Mouse (Mus musculus): ENCODE results near the gene Lgr4. TPM values are rescaled to one million over a fixed set of nuclear protein-coding genes. Genes with fewer than 3 reads are reported as not detected.

Lgr4 gene
- polyA plus RNA-seq, 1 experiment from 2014 or later = 19.7 TPM

DNA sequence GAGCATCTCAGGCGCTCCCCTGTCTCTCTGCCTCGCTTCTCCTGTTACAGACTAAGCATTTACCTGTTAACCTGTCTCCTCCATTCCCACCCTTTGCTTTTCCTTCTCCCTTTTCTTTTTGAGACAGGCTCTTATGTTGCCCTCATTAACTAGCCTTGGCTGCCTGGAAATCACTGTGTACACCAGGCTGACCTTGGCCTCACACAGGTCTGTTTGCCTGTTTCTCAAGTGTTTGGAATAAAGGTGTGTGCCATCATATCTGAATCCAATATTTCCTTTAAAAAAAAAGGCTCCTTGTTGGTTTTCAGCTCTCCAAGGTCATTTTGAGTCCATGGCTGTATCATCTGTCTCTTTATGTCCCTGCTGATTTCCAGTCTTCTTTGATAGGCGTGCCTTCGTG, 9.5 kb downstream of the Lgr4 start:
- Histone ChIP-seq H3K9ac (ENCODE audit: low read length) (no peak overlapping the region), H3K27me3 (ENCODE audit: control insufficient read depth, insufficient read depth, low read length) (no peaks in the 10 kb centered on the region), H3K9me3 (ENCODE audit: control insufficient read depth, low read length) (no peaks in the 10 kb centered on the region), H3K4me3 (ENCODE audit: low read depth, low read length) (no peak overlapping the region), H3K4me2 (ENCODE audit: low read depth) (no peak overlapping the region), H3K36me3 (ENCODE audit: control insufficient read depth, insufficient read depth, low read length) (peaks cover 3% of the 10 kb centered on the region; the same call in 1 of the 2 replicates), H3K4me1 (ENCODE audit: control insufficient read depth, insufficient read depth, low read length) (peaks cover 12% of the 10 kb centered on the region), H3K27ac (ENCODE audit: low read depth, low read length) (no peak overlapping the region)
- WGBS = 93% methylated on average over 4 of the region's 4 CpGs
- DNase-seq (ENCODE audit: low spot score) (no peak), ATAC-seq (ENCODE audit: insufficient read depth, low FRiP score, low TSS enrichment) (no peak)

DNA sequence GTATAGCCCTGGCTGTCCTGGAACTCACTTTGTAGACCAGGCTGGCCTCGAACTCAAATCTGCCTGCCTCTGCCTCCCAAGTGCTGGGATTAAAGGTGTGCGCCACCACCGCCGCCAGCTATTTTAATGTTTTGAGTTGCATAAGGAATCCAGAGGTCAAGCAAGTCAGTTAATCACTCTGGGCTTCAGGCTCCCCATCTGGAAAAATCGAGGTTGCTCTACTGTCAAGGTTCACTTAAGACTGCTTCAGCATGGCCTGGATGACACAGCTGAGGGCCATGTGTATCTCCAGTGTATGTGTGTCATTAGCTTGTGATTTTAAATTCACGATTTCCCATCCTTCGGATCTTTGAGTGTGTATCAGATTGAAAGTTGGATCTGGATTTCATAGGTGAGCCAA, 10.0 kb downstream of the Lgr4 start:
- DNase-seq (ENCODE audit: low spot score) (no peak), ATAC-seq (ENCODE audit: insufficient read depth, low FRiP score, low TSS enrichment) (no peak)
- peaks cover 17% of the 10 kb centered on the region for H3K4me1 ChIP-seq (ENCODE audit: control insufficient read depth, insufficient read depth, low read length)
- H3K27me3 ChIP-seq (ENCODE audit: control insufficient read depth, insufficient read depth, low read length) = no peaks in the 10 kb centered on the region
- no peak overlapping the region for H3K9ac ChIP-seq (ENCODE audit: low read length)
- H3K9me3 ChIP-seq (ENCODE audit: control insufficient read depth, low read length) = no peaks in the 10 kb centered on the region
- no peak overlapping the region for H3K27ac ChIP-seq (ENCODE audit: low read depth, low read length)
- no peak overlapping the region for H3K4me2 ChIP-seq (ENCODE audit: low read depth)
- H3K36me3 ChIP-seq (ENCODE audit: control insufficient read depth, insufficient read depth, low read length) = peaks cover 3% of the 10 kb centered on the region; the same call in 1 of the 2 replicates
- 63% methylated on average over 7 of the region's 7 CpGs for WGBS
- H3K4me3 ChIP-seq (ENCODE audit: low read depth, low read length) = no peak overlapping the region

DNA sequence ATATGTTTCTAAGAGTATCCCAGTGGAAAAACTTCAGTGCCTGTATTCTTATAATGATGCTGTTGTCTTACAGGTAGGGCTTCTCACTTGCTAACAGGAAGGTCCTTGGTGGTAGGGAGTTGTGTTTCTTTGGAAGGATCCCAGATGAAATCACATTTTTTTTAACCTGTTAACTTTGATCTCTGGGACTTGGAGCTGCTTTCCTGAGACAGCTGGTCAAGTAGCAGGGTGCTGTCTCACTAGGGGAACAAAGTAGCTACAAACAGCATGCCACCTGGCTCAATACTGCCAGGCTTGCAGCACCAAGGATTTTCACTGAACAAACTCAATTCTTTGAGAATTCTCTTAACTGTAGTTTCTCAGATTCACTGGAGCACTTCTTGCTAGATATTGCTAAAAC, 10.4 kb downstream of the Lgr4 start:
- Histone ChIP-seq H3K4me1 (ENCODE audit: control insufficient read depth, insufficient read depth, low read length) (peaks cover 21% of the 10 kb centered on the region), H3K36me3 (ENCODE audit: control insufficient read depth, insufficient read depth, low read length) (peaks cover 3% of the 10 kb centered on the region; the same call in 1 of the 2 replicates), H3K9me3 (ENCODE audit: control insufficient read depth, low read length) (no peaks in the 10 kb centered on the region), H3K27me3 (ENCODE audit: control insufficient read depth, insufficient read depth, low read length) (no peaks in the 10 kb centered on the region), H3K4me3 (ENCODE audit: low read depth, low read length) (no peak overlapping the region), H3K9ac (ENCODE audit: low read length) (no peak overlapping the region), H3K27ac (ENCODE audit: low read depth, low read length) (no peak overlapping the region), H3K4me2 (ENCODE audit: low read depth) (no peak overlapping the region)
- no peak for DNase-seq (ENCODE audit: low spot score)
- ATAC-seq (ENCODE audit: insufficient read depth, low FRiP score, low TSS enrichment) = no peak

DNA sequence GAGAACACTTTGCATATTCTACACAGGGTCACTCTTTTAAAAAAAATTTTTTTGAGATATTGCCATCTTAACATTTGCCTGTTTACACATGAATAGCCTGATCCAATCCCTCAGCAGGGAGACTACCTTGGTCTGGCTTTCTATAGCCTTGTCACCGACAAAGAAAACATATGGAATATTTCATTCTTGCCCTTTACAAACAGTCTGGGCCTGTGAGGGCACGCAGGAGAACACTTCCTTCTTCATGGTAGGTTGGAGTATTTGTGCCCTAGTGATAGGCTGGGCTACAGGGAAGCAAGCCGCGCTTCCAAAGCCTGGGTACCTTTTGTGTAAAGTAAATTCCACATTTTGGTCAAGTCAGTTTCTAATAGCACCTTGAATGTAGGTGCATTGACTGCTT, 11.3 kb downstream of the Lgr4 start:
- no peak overlapping the region for H3K9ac ChIP-seq (ENCODE audit: low read length)
- no peak overlapping the region for H3K27ac ChIP-seq (ENCODE audit: low read depth, low read length)
- ATAC-seq (ENCODE audit: insufficient read depth, low FRiP score, low TSS enrichment) = no peak
- peaks cover 27% of the 10 kb centered on the region for H3K4me1 ChIP-seq (ENCODE audit: control insufficient read depth, insufficient read depth, low read length)
- WGBS = 65% methylated on average over 4 of the region's 4 CpGs
- H3K27me3 ChIP-seq (ENCODE audit: control insufficient read depth, insufficient read depth, low read length) = no peaks in the 10 kb centered on the region
- no peak overlapping the region for H3K4me3 ChIP-seq (ENCODE audit: low read depth, low read length)
- DNase-seq (ENCODE audit: low spot score) = no peak
- H3K9me3 ChIP-seq (ENCODE audit: control insufficient read depth, low read length) = no peaks in the 10 kb centered on the region
- peaks cover 3% of the 10 kb centered on the region; the same call in 1 of the 2 replicates for H3K36me3 ChIP-seq (ENCODE audit: control insufficient read depth, insufficient read depth, low read length)
- no peak overlapping the region for H3K4me2 ChIP-seq (ENCODE audit: low read depth)

DNA sequence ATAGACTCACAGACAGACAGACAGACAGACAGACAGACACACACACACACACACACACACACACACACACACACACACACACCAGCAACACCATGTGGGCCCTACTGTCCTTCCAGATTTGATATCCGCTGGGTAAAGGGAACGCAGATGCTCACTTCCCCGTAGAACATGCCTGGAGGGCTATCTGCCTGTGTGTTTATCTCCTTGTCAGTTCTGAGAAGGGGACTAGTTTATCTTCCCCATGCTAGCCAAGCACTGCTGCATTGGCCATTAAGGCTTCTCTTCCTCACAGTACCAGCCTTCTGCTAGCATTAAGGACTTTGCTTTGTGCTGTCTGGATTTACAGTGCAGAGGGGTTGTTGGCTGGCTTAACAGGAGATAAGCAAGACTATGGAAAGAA, 11.8 kb downstream of the Lgr4 start:
- no peaks in the 10 kb centered on the region for H3K9me3 ChIP-seq (ENCODE audit: control insufficient read depth, low read length)
- H3K4me2 ChIP-seq (ENCODE audit: low read depth) = no peak overlapping the region
- ATAC-seq (ENCODE audit: insufficient read depth, low FRiP score, low TSS enrichment) = 0 out of 2 replicates have a peak, but pooled peaks have one; percentile 20
- 72% methylated on average over 3 of the region's 3 CpGs for WGBS
- DNase-seq (ENCODE audit: low spot score) = peak; percentile 23
- H3K4me3 ChIP-seq (ENCODE audit: low read depth, low read length) = no peak overlapping the region
- peaks cover 25% of the 10 kb centered on the region for H3K4me1 ChIP-seq (ENCODE audit: control insufficient read depth, insufficient read depth, low read length)
- H3K9ac ChIP-seq (ENCODE audit: low read length) = no peak overlapping the region
- peaks cover 3% of the 10 kb centered on the region; the same call in 1 of the 2 replicates for H3K36me3 ChIP-seq (ENCODE audit: control insufficient read depth, insufficient read depth, low read length)
- no peak overlapping the region for H3K27ac ChIP-seq (ENCODE audit: low read depth, low read length)
- no peaks in the 10 kb centered on the region for H3K27me3 ChIP-seq (ENCODE audit: control insufficient read depth, insufficient read depth, low read length)

DNA sequence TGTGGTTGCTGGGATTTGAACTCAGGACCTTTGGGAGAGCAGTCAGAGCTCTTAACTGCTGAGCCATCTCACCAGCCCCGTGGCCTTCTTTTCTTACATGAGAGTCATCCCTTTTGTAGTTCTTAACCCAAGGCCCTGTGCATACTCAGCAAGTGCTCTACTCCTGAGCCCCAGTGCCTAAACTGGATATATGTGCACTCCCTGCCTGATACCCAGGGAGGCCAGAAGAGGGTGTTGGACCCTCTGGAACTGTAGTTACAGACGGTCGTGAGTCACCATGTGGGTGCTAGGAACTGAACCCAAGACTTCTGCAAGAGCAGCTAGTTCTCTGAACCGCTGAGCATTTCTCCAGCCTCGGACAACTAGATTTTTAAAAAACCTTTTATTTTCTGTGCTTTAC, 12.9 kb downstream of the Lgr4 start:
- ATAC-seq (ENCODE audit: insufficient read depth, low FRiP score, low TSS enrichment) = no peak
- no peak overlapping the region for H3K9ac ChIP-seq (ENCODE audit: low read length)
- no peaks in the 10 kb centered on the region for H3K9me3 ChIP-seq (ENCODE audit: control insufficient read depth, low read length)
- H3K4me3 ChIP-seq (ENCODE audit: low read depth, low read length) = no peak overlapping the region
- H3K4me2 ChIP-seq (ENCODE audit: low read depth) = no peak overlapping the region
- H3K36me3 ChIP-seq (ENCODE audit: control insufficient read depth, insufficient read depth, low read length) = peaks cover 3% of the 10 kb centered on the region; the same call in 1 of the 2 replicates
- no peak for DNase-seq (ENCODE audit: low spot score)
- H3K27me3 ChIP-seq (ENCODE audit: control insufficient read depth, insufficient read depth, low read length) = no peaks in the 10 kb centered on the region
- H3K4me1 ChIP-seq (ENCODE audit: control insufficient read depth, insufficient read depth, low read length) = peaks cover 25% of the 10 kb centered on the region
- no peak overlapping the region for H3K27ac ChIP-seq (ENCODE audit: low read depth, low read length)
- 95% methylated on average over 5 of the region's 5 CpGs for WGBS

DNA sequence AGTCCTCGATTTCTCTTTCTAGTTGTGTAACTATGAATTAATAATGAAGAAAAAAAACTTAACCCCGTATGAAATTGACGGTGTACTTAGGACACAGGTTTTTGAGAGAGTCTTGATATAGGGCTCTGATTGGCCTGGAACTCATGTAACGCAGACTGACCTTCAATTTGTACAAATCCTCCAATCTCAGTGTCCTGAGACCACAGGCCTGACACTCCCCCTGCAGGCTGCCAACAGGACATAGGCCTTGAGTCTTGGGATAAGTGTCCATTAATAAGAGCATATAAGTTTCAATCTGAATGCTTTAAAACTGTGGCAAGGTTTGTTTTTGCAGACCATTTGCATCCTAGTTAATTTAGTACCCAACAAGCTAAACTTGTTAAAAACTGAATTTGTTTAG, 13.3 kb downstream of the Lgr4 start:
- Histone ChIP-seq H3K27ac (ENCODE audit: low read depth, low read length) (no peak overlapping the region), H3K4me2 (ENCODE audit: low read depth) (no peak overlapping the region), H3K36me3 (ENCODE audit: control insufficient read depth, insufficient read depth, low read length) (peaks cover 3% of the 10 kb centered on the region; the same call in 1 of the 2 replicates), H3K27me3 (ENCODE audit: control insufficient read depth, insufficient read depth, low read length) (no peaks in the 10 kb centered on the region), H3K4me1 (ENCODE audit: control insufficient read depth, insufficient read depth, low read length) (peaks cover 27% of the 10 kb centered on the region), H3K9ac (ENCODE audit: low read length) (no peak overlapping the region), H3K4me3 (ENCODE audit: low read depth, low read length) (no peak overlapping the region), H3K9me3 (ENCODE audit: control insufficient read depth, low read length) (no peaks in the 10 kb centered on the region)
- DNase-seq (ENCODE audit: low spot score) = no peak
- no peak for ATAC-seq (ENCODE audit: insufficient read depth, low FRiP score, low TSS enrichment)
- 89% methylated on average over 4 of the region's 4 CpGs for WGBS

DNA sequence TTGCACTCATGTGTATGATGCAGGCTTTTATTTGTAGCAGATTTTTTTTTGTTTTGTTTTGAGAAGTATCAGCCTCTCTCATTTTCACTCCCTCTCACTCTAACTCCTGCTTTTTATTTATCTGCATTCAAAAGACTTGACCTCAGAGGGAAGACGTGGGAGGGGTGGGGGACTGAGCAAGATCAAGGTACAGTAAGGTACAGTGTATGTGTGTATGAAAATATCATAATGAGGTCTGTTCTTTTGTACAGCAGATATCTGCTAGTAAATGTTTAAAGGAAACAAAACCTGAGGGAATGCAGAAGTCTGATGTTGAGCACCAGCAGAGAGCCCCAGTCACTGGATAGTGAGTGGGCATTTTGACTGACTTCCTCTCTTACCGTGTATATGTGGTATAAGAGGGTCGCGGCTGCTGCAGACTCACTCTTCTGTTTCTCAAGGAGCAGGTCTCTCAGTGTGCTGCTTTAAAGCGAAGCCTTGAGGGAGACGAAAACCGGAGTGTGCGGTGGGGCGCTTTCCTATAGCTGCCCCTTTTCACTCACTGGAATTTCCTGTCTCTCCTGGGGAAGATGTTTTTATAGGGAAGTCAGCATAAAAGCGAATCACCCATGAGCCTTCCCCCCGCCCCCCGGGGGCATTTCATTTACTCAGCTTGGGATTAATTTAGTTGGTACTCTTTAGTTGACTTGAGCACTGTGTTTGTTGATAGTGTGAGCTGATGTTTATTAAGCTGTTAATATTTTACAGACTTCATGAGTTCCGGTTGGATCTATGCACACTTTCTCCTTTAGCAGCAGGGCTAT, 14.7 kb downstream of the Lgr4 start:
- H3K4me1 ChIP-seq (ENCODE audit: control insufficient read depth, insufficient read depth, low read length) = peaks cover 35% of the 10 kb centered on the region
- H3K9me3 ChIP-seq (ENCODE audit: control insufficient read depth, low read length) = no peaks in the 10 kb centered on the region
- no peak overlapping the region for H3K4me3 ChIP-seq (ENCODE audit: low read depth, low read length)
- H3K9ac ChIP-seq (ENCODE audit: low read length) = no peak overlapping the region
- ATAC-seq (ENCODE audit: insufficient read depth, low FRiP score, low TSS enrichment) = no peak
- H3K36me3 ChIP-seq (ENCODE audit: control insufficient read depth, insufficient read depth, low read length) = no peaks in the 10 kb centered on the region
- H3K27me3 ChIP-seq (ENCODE audit: control insufficient read depth, insufficient read depth, low read length) = no peaks in the 10 kb centered on the region
- H3K4me2 ChIP-seq (ENCODE audit: low read depth) = 0 out of 2 replicates have a peak overlapping the region, but pooled peaks have one; percentile 5
- DNase-seq (ENCODE audit: low spot score) = peak; percentile 23
- WGBS = 45% methylated on average over 13 of the region's 13 CpGs
- H3K27ac ChIP-seq (ENCODE audit: low read depth, low read length) = no peak overlapping the region

DNA sequence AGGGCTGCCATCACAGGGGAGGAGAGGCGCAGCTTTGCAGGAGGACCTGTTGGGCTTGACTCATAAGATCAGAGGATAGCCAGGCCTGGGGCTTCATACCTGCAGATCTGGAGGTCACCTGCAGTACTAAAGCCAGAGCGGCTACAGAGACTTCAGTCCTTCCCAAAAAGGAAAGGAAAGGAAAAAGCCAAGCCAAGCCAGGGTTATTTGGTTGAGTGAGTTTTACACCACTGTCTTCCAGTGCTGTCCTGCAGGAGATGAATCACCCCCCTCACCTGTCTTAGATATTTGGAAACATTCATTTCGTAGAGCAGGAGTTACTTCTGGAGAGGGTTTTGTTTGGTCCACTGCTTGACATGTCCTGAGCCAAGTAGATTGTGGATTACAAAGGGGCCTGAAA, 15.7 kb downstream of the Lgr4 start:
- H3K4me1 ChIP-seq (ENCODE audit: control insufficient read depth, insufficient read depth, low read length) = peaks cover 35% of the 10 kb centered on the region

More for the DNA sequence above, 15.7 kb downstream of the Lgr4 start:
- Histone ChIP-seq H3K4me2 (ENCODE audit: low read depth) (no peak overlapping the region), H3K27ac (ENCODE audit: low read depth, low read length) (no peak overlapping the region), H3K9ac (ENCODE audit: low read length) (no peak overlapping the region), H3K36me3 (ENCODE audit: control insufficient read depth, insufficient read depth, low read length) (no peaks in the 10 kb centered on the region), H3K9me3 (ENCODE audit: control insufficient read depth, low read length) (no peaks in the 10 kb centered on the region), H3K4me3 (ENCODE audit: low read depth, low read length) (no peak overlapping the region), H3K27me3 (ENCODE audit: control insufficient read depth, insufficient read depth, low read length) (no peaks in the 10 kb centered on the region)
- ATAC-seq (ENCODE audit: insufficient read depth, low FRiP score, low TSS enrichment) (no peak), DNase-seq (ENCODE audit: low spot score) (peak; percentile 6)
- WGBS = 67% methylated on average over 3 of the region's 3 CpGs

All from neural tube, embryonic 11.5 days (tissue).